Mouse (Mus musculus): ENCODE data around the gene Pcbp3.
A peak's percentile ranks its signal among the peaks of the same experiment; 100 is the strongest.
"Not testable (repeated sequence)": the region's sequence is repeated elsewhere in the genome, so short reads cannot be mapped to it uniquely, and the experiment has no call there.

The Pcbp3 gene

DNA sequence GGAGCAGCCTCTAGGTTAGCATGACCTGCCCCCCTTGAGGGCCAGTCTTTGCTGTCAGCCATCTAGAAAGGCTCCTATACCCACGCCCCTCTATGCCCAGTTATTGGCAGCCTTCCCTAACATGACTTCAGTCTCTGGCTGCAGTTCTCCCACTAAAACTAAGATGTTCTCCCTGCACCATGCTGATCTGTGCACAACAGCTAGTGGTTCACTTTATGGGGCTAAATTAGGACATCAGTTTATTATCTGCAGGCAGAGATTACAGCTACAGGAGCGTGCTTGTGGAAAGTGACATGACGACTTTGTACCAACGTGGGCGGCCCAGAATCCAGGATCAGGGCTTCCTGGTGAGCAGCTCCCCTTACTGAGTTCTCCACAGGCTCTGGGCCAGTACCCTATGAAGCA, 160.4 kb downstream of the Pcbp3 start:
- no peak for DNase-seq (ENCODE audit: low read depth, low spot score)

DNA sequence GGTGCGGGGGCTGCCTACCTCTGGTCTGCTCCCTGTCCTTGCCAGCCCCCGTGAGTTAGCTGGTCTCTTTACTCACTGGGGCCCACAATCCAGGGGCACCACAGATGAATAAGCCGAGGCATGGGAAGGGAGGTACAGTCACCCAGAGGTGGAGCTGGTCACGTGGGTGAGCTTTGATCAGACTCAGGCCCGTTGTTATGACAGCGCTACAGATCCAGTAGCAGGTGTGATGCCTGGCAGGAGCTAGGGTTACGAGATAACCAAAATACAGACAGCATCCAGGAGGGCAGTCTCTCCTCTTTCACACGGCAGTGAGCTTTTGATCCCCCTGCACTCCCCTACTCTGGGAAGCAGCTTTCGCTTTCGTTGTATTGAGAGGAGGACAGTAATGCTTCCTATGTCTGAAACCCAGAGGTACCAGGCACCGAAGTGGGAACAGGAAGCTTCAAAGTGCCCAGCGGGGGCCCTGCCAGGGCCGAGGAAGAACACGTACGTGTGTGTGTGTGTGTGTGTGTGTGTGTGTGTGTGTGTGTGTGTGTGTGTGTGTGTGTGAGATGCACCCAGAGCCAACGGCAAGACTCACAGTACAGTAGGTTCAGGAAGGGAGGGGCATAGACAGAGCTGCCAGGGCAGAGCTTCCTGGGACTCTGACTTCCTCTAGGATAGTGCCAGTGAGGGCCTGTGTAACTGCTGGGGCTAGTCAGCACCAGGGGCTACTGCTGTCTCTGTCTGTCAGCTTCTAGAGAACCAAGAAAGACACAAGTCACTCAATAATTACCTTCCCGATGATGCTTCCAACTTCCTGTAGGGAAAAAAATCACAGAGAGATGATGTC, 162.7 kb downstream of the Pcbp3 start:
- no peak for DNase-seq (ENCODE audit: low read depth, low spot score)

DNA sequence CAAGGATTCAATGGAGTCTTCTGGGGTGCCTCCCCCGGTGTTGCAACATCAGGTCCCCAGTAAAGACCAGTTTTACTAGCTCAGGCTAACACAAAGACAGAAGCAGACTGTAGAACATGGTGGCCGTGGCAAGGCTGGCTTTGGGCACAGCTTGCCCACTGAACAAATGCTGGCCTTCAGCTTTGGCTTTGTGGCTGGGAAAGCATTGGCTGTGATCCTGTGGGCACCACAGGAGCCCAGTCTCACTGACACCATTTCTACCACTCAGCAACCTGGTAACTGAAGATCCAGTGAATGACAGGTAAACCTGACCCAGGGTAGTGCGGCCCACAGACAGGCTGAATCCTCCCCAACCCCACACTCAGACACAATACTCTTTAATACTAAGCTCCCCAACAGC, 167.6 kb downstream of the Pcbp3 start:
- no peak for DNase-seq (ENCODE audit: low read depth, low spot score)

DNA sequence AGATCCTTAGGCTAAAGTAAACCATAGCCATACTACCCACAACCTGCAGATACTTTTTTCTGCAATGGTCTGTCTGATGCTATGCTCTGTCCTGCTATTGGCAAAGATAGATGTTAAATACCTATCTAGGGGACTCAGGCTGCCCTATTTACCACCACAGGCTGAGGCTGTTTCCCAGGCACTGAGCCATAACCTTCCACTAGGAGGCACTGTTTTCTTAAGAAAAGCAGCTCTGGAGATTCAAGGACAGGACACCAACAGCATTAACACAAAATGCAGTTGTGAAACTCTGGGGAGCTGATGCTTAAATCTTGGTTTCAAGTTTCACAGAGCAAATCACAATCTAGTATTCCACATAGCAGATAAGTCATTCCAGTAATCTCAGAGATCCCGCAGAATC, 170.2 kb downstream of the Pcbp3 start:
- no peak for DNase-seq (ENCODE audit: low read depth, low spot score)

DNA sequence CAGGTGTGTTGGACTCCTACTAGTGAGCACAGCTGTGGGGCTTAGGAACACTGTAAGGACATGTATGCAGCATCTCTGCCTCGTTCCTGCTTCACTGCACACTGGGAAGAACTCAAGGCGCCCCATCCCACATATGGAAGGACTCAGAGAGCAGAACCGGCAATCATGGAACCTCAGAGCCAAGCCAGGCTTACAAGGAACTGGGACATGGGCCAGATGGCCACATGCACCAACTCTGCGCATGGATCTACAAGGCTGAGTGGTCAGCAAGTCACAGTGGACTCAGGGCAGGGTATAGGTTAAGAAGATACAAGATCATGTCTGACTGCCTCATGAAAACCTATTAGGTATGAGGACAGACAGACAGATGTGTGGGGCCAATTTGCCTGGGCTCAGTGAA, 171.8 kb downstream of the Pcbp3 start:
- DNase-seq (ENCODE audit: low read depth, low spot score), result no peak

DNA sequence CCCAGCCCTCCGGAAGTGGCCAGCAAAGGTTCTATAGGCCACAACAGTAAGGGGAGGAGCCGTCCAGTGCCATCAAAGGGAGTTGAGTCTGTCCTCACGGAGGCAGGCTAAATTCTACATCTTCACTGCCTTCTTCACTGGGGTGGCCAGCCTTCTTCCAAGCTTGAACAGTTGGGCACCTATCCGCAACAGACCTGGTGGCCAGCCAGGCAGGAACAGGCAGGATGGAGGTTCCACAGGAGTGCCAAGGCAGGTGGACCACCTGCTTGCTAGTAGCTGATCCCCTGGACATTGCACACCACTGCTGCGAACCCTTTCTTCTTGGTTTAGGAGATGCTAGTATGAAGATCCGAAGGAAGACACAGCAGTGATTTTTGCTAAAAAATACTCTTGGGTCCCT, 176.4 kb downstream of the Pcbp3 start:
- DNase-seq (ENCODE audit: low read depth, low spot score), result no peak

DNA sequence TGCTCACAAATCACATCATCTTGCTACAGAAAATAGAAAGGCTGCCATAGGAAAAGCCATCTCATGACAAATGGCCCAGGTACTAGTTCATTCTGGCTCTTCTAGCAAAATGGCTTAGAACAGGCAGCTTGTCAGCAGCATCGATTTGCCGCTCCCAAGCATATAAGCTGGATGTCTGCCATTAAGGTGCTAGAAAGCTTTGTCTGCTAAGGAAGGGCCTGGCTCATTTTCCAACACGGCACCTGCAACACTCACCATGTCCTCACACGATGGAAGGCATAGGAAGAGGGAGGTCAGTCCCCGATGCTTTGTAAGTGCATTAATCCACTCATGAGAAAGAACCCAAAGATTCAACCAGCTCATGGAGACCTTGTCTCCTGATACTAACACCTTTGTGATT, 182.5 kb downstream of the Pcbp3 start:
- no peak for DNase-seq (ENCODE audit: low read depth, low spot score)

DNA sequence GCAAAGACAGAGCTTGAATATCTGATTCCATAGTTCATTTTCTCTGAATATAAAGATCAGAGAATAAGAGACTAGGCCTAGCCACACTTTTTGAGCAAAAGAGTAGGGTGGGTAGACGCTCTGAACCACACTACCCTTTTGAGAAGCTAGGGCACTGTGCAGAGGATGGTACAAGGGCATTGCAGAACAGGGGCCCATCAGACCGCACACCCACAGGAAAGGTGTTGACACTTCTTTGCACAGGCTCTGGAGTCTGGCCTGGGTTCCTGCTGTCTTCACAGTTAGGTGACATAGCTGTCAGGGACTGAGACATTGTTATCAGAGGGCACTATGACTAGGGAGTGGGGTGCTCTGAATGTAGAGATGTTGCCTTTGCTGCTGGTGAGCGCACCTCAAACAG, 190.1 kb downstream of the Pcbp3 start:
- DNase-seq (ENCODE audit: low read depth, low spot score), result no peak

DNA sequence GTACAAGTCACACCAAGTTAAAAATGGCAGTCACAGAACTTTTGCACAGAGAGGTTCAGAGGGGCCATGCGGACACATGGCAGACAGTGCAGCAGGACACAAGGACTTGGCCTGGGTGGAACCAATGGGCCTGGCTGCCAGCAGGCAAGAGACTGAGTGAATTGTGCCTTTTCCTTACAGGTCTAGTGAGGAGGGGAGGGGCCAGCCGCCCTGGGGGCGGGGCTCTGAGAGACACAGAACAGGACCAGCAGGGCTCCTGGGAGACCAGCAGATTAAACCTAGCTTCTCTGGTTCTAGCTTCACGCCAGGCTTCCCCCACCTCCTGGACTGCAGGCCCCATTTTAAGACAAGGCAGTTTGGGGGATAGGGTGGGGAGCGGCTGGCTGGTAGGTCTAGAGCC, 190.6 kb downstream of the Pcbp3 start:
- DNase-seq (ENCODE audit: low read depth, low spot score), result no peak

DNA sequence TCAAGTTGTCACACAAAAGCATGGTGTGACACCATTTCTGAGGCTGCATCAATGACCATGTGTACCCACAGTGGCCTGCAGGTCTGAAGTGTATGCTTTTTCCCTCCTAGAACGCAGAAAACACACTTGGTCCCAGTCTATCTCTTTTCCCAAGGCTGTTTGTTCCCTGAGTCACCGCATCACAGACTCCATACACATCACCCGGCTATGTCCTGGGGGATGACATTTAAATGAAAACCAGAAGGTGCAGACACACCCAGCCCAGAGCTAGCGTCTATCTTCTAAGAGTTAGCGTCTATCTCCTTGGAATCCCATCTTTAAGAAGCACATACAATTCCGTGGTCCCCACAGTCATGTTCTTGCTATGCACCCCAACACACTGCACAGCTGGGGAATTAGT, 192.1 kb downstream of the Pcbp3 start:
- no peak for DNase-seq (ENCODE audit: low read depth, low spot score)

DNA sequence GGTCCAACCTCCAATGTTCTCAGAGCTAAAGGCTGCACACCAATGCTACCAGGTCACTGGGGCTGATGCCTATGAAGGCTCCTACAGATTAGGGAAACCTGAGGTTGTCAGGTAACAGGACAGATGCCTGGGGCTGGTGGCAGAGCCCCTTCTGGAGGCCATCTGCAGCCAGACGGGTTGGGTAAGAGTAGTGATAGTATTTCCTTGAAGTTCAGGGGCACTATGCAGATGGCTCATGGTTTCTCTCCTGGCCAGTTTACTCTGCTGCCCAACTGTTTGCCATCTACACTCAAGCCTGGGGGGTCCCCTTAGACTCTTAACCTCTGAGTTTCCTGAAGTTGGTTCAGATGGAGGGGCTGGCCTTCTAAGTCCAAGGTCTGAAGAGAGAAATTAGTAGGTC, 195.5 kb downstream of the Pcbp3 start:
- no peak for DNase-seq (ENCODE audit: low read depth, low spot score)

DNA sequence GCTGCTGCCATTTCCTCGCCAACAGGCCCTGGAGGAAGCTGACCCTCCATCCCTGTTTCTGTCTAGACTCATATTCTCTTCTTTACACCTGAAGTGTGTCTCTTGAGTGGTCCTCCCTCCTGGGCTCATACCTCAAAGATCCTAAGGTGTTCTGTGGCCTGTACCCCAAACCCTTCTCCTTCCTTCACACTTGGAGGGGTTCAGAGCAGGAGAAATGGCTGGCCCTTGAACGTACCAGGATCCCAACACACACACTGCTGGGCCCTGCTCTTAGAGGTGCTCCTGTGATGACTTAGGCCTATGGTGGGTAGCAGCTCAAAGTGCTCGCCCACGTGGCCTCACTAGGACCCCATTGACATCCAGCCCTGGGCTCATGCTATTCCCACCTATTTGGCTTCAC, 196.8 kb downstream of the Pcbp3 start:
- DNase-seq (ENCODE audit: low read depth, low spot score), result no peak

DNA sequence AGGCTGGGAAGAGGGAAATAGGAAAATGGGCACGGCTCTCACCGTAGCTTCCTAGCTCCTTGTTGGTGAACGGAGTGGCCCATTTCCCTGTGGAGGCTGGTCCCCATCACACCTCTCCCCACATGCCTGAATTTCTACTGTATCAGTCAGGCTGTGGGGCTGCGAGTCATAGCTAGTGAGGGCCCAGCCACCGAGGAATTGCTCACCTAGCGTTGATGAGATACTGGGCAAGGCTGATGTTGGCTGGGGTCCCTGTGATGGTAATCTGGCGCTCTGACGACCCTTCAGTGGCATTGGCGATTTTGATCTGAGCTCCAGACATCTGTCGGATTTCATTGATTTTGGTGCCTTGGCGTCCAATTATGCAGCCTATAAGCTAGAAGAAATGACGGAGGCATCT, 198.7 kb downstream of the Pcbp3 start:
- no peak for DNase-seq (ENCODE audit: low read depth, low spot score)

DNA sequence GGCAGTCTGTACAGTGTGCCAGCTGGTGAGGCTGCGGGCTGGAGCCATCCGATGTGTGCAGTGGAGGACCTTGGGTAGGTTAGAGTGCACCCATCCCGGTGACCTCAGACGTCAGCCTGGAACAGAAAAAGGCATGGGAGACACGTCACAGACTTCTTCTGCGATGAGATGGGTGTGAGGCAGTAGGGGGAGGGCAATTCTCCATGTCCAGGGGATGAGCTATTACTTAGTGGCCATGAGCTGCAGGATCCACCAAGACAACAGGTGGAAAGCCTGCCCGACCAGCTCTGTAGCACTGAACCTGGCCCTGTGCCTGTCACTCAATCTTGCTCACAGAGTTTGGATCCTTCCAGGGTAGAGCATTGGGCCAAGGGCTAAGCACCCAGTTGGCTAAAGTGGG, 199.3 kb downstream of the Pcbp3 start:
- no peak for DNase-seq (ENCODE audit: low read depth, low spot score)

DNA sequence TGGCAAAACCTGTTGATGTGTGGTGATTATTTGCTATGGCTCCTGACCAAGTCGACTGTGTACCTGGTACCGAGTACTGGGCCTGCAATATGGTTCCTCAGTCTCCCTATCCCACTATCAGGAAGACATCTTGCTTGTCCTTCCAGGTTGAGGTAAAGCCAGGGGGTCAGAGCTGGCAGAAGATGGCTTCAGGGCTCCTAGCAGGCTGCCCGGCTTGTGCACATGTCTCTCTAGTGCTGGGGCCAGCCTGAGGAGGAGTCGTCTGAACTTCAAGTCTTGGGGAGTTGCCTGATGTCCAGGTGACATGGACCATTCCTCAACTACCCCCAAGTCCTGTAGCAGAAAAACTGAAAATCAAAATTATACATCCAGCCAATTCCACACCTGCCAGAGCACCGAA, 201.8 kb downstream of the Pcbp3 start:
- no peak for DNase-seq (ENCODE audit: low read depth, low spot score)

DNA sequence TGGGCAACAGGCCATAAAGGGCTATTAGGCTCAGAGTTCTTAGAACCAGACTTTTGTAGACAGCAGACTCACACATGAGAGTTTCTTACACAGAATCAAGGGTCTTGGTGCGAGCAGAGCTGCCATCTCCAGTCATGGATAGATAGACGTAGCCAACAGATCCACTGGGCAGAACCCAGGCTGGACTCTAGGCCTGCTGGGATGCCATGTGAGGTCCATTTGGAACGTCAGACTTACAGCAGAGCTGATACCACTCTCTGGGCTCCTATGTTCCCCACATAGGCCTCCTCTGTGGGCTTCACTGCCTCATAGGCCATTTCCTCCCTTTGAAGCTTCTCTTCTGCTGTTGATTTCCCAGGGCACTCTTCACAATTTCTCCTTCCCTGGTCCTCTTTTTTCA, 208.0 kb downstream of the Pcbp3 start:
- no peak for DNase-seq (ENCODE audit: low read depth, low spot score)

DNA sequence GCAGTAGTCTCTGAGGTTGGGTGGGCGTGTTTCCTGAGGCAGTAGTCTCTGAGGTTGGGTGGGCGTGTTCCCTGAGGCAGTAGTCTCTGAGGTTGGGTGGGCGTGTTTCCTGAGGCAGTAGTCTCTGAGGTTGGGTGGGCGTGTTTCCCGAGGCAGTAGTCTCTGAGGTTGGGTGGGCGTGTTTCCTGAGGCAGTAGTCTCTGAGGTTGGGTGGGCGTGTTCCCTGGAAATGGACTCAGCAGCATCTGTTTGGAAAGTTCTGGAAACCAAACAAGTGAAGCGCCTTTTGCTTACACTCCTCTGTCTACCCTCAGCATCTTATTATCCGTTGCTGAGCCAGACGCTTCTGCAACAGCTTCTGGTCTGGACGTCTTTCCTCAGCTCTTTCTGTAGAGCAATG, 217.4 kb downstream of the Pcbp3 start:
- DNase-seq (ENCODE audit: low read depth, low spot score), result not testable (repeated sequence)

DNA sequence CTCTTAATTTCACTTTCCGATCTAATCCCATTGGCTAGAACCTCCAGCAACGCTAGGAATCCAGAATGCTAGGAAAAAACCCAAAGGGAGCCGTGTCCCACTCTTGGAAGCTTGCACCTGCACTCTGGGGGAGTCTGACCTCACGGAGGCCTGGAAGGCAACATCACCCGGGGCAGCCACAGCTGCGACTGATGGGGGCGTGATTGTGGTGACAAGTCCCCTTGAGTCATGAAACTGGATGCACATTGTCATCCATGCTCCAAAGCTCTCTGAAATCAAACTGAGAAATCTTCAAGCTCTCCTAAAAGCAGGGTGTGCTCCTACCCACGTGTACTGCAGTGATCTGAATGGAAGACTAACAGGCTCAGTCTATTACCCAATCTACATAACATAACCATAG, 224.9 kb downstream of the Pcbp3 start:
- no peak for DNase-seq (ENCODE audit: low read depth, low spot score)

DNA sequence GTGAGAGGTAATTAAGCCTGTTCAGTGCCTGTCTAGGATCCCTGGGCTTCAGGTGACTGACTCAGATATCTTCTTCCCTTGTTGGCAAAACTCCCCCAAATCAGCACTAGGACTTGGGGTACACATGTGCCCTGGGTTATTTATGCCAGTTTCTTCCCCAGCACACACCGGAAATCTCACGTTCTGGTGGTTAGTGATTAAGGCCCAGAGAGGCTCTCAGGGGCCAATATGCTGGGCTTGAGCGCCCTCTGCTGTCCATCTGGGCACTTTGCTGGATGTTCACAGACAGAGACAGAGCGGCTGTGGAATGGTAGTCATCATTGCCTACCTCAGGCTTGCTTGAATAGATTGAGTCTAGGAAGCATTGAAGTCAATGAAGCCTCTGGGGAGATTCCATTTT, 226.7 kb downstream of the Pcbp3 start:
- peak; percentile 34 for DNase-seq (ENCODE audit: low read depth, low spot score)

DNA sequence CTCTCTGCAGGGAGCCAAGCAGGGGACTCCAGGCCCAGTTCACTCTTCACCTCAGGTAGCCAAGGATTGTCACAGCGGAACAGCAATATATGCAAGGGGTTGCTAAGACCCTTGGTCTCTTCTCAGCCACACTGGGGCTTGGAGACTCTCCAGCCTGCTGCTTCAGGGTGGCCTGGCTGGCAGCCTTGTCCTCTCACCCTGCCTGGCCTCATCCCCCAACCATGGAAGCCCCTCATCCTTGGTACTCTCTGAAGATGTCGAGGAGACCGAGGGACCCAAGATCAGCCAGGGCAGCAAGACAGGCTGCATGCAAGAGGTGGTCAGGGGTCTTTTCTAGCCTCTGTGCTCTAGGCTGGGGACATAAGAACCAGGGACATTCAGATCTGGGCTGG, 228.0 kb downstream of the Pcbp3 start:
- DNase-seq (ENCODE audit: low read depth, low spot score), result no peak

DNA sequence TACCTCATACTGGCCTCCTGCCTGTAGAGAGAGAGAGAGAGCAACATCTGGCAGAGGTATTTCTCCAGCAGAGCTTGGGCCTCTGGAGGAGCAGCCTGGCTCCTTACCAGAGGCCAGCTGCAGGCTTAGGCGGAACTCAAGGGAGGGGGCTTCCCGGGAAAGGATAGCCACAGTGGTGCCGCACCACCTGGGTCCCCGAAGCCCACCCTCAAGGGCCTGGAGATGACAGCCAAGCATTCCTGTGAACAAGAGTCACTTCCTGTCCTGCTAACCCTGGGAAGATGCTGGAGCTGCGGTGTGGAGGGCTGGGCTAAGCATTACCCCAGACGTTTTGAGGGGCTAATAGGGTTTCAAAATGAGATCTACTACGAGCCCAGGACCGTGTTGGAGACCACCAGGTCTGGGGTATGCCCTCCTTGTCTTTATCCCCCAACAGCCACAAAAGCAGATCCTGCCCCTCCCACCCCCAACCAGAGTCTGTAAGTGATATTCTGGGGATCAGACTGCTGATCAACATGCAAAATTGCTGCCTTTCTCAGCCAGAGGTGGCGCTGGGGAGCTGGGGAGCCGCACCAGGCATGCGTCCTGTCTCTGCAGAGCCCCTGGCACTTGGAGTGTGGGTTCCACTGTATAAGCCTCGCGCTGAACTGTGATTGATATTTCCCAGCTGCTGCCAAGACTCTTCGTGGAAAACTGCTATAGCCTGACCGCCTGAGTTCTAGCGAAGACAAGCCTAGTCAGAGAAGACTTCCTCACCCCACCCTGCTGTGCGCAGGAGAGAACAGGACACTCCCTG, 228.6 kb downstream of the Pcbp3 start:
- DNase-seq (ENCODE audit: low read depth, low spot score), result peak; percentile 43

DNA sequence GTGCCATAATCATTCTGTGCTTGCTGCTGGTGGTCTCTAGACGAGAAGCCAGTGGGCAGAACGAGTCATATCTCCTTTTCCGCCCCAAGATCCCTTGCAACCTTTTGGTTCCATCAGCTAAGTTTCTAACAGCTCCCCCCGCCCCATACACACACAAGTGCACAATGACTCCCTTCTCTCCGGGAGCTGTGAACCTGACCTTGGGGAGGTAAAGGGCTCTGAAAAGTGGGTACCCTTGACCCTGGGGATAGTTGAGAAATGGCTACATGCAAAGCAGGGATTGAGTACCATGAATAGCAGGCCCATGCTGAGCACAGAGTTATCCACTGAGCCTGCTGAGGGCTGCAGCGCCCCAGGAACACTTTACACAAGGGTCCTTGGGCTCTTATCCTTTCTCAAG, 229.3 kb downstream of the Pcbp3 start:
- no peak for DNase-seq (ENCODE audit: low read depth, low spot score)

DNA sequence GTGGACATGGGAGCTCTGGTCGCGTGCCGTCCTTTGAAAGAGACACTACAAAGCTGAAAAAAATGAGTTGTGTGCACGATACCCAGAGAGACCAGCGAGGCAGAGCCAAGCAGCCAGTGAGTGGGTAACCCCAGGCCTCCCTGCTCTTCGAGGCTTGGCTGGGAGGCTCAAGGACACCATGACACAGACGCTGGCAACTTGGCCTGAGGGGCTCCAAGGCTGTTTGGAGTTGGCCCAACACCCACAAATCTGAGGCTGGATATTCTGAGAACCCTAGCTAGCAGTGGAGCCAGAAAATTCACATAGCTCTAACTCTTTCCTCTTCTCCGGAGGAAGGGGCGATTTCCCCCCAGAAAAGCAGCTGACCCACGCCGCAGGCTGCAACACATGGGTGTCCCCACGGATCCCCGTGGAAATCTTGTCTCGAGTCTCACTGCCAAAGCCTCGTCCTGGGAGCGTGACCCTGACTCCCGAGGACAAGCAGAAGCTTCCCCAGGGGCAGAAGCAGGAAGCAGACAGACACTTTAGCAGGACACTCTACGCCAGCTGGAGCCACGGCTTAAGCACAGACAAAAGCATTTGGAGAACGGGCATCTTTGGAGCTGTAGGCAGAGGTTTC, 230.0 kb downstream of the Pcbp3 start:
- DNase-seq (ENCODE audit: low read depth, low spot score), result no peak

All from WW6 (cell line).